Mouse (Mus musculus): Measurements from ENCODE around the gene Jak1.

Gene Jak1

DNA sequence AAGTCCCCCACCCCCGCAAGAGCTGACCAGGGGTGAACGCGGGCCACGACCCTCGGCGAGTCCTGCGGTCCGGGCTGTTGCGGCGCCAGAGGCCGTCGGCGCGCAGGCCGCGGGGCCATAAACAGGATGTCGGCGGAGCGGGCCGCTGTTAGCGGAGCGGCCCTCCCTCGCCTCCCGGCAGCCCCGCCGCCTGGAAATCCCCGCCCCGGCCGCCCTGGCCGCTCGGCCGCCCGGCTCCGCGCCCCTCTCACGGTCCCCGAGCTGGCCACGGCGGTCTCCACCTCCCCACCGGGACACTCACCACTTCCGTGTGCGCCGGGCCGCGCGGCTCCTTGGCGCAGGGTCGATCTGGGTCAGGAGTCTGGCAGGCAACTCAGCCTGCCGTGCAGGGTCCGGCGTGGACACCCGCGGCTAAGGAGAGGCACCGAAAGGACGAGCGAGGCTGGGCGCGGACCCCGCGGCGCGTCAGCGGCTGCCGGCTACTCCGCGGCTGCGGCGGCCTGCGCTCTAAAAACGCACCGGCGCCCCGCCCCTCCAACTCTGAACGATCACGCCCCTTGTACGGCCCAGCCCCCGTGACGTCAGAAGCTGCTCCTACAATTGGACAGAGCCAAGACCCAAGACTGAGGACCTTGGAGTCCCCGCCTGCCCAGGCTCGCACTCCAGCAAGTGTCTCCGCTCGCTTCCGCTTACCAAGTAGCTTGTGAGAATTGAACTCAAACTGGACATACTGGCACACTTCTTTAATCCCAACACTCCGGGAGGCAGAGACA is at the start of gene Jak1:
Gene Jak1, minus strand, starts transcription at position 542 of the 773 bp plus-strand sequence.
- in situ Hi-C loops (cut with MboI; ENCODE audit: low pct_unique_long_range_greater_than_20kb in 1 of 2, low sequenced_read_pairs in 2 of 2, unreplicated experiment in 1 of 2), result no loop called here

DNA sequence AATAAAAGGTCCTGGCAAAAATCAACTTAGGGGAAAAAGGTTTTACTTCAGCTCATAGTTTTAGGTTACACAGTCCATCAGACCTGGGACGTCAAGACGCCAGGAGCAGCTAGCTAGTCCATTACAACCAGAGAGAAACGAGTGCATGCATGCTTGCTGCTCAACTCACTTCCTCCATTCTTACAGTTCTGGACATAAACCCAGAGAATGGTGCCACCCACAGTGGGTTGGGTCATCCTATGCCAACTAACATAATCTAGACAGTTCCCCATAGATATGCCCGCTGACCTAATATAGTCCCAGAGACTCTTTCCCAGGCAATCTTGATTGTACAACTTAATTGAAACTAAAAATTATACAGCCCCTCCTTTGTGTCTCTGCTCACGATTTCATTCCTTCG is 47.0 kb upstream of the Jak1 start:
- in situ Hi-C loops (cut with MboI; ENCODE audit: low pct_unique_long_range_greater_than_20kb in 1 of 2, low sequenced_read_pairs in 2 of 2, unreplicated experiment in 1 of 2), result no loop called here

DNA sequence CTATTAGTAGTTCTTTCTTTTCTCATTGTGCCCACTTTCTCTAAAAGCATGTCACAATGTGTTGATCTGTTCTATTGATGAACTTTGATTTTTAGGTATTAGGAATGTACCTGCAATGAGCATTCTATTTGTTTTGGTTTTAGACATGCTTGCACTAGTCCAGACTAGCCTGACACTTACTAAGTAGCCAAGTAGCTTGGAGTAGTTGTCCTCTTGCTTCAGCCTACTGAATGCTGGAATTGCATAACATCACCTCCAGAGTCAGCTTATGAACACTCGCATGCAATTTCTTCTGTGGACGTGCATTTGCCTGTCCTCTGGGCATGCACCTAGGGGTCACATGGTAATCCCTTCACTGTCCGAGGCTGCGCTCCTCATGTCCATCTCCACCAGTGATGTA is 43.1 kb upstream of the Jak1 start:
- in situ Hi-C loops (cut with MboI; ENCODE audit: low pct_unique_long_range_greater_than_20kb in 1 of 2, low sequenced_read_pairs in 2 of 2, unreplicated experiment in 1 of 2), result no loop called here

DNA sequence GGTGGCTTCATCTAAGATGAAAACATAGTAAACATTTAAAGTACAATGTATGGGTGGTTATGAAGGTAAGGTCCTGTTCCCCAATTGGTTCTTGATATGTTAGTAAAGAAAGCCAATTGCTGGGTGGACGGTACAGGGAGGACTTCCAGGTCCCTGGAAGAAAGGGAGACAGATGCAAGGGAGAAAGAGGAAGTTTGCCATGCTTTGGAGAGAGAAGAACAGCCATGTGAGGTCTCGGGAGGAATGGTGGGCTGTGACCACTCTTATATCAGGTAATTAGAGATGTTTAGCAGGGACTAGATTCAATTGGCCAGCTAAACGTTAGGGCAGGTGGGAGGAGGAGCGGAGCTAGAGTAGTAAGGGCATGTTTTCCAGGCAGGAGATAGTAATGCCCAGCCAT is 42.2 kb upstream of the Jak1 start:
- in situ Hi-C loops (cut with MboI; ENCODE audit: low pct_unique_long_range_greater_than_20kb in 1 of 2, low sequenced_read_pairs in 2 of 2, unreplicated experiment in 1 of 2), result no loop called here

DNA sequence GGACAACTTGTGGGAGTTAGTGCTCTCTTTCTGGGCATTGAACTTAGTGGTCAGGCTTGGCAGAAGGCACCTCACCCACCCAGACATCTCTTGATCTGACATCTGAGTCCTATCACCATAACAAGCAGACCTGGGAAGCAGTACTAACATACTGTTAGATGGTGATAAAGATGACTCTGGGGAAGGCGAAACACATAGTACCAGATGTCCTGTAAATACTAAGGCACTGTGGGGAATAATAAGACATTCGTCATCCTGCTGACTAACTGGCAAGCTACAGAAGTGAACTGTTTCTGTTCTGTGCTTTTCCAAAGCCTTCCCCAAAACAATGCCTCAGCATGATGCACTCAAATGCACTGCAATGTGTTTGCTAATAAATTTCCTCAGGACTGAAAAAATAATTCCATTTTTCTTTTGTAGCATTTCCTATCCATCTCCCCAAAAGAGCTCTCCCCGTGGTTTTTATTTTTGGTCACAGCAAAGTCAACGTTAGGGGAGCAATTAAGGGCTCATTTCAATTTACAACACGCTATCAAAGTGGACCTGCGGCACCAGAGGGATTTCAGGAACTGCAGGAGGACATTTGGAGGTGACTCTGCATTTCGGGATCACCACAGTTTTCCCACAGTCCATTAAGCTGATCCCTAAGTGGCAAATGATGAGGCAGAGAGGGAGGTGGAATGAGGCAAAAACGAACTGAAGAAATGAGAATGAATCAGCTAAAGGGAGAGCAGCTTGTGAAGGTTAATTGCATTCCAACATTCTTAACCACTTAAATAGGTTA is 41.2 kb upstream of the Jak1 start:
- in situ Hi-C loops (cut with MboI; ENCODE audit: low pct_unique_long_range_greater_than_20kb in 1 of 2, low sequenced_read_pairs in 2 of 2, unreplicated experiment in 1 of 2), result no loop called here

DNA sequence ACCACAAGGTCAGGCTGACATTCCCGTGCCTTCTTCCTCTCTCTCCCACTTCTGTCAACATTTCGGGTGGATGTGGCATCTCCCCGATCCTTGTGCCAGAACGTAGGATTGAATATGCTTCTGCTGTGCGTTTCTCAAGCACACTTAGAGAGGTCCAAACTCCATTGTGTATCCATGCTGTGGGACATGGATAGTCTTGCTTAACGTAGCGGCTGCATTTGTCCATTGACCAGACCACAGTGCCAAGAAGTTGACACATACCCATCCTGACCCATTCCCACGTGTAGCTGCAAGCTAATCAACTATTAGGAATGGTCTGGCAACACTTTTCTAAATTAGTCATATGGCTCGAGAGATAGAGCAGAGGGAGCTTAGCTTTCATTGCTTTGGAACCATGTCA is 40.0 kb upstream of the Jak1 start:
- in situ Hi-C loops (cut with MboI; ENCODE audit: low pct_unique_long_range_greater_than_20kb in 1 of 2, low sequenced_read_pairs in 2 of 2, unreplicated experiment in 1 of 2), result no loop called here

DNA sequence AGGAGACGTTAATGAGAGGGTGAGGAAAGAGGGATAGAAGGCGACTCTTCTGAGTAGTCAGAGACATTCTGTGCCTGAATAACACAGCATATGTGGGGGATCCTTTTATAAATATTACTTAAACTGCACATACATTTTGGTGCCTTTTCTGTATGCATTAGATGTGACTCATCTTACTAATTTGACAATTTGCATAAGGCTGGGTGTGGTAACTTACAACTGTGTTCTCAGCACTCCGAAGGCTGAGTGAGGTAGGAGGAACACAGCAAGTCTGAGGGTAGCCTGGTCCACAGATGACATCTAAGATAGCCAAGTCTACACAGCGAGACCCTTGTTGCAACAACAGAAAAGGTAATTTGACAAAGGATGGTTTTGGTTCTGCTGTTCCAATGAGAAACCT is 39.0 kb upstream of the Jak1 start:
- in situ Hi-C loops (cut with MboI; ENCODE audit: low pct_unique_long_range_greater_than_20kb in 1 of 2, low sequenced_read_pairs in 2 of 2, unreplicated experiment in 1 of 2), result no loop called here

DNA sequence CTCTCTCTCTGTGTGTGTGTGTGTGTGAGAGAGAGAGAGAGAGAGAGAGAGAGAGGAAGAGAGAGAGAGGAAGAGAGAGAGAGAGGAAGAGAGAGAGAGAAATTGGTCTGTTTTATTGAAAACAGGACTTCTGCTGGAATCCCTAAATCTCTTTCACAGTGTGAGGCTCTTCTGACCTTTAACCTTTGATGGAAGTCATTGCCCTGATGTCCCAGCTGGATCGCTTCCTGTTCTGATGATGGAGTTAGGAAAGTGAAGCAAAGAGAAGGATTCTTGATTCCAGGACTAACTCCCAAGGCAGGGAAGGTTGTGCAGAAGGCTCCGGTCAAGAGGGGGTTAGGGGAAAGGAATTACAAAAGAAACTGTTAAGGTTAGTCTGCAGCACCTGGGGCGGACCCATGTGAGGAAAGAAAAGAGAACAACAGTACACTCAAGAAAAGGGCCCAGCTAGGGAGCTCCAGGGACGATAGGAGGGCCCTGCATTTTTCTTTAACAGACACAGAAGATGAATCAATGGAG is 35.4 kb upstream of the Jak1 start:
- in situ Hi-C loops (cut with MboI; ENCODE audit: low pct_unique_long_range_greater_than_20kb in 1 of 2, low sequenced_read_pairs in 2 of 2, unreplicated experiment in 1 of 2), result no loop called here

DNA sequence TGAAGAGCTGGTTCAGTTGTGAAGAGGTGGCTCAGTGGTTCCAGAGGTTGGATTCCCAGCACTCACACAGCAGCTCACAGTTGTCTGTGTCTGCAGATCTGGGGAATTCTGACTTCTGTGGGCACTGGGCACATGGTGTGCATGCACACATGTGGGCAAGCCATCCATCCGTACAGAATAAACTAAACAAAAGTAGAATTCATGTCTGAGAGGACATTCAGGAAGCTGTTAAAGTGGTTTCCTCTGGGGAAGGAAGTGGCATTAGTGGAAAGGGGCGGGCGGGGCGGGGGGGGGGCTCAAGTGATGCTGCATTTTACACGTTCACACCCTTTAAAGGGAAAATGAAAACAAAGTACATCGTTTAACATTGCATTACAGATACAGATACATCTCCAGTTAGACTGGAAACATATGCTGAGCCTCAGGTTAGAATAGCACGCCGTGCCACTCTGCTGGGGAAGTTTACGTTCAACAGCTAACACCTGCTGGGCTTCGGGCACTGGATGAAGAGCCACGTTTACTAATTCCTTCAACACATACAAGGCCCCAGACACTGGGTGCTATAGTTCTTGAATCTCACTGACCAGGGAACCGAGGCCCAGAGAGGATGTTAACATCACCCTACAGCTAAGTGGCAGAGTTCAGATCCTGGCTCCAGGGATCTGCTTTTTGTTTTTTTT is 33.4 kb upstream of the Jak1 start:
- in situ Hi-C loops (cut with MboI; ENCODE audit: low pct_unique_long_range_greater_than_20kb in 1 of 2, low sequenced_read_pairs in 2 of 2, unreplicated experiment in 1 of 2), result no loop called here

DNA sequence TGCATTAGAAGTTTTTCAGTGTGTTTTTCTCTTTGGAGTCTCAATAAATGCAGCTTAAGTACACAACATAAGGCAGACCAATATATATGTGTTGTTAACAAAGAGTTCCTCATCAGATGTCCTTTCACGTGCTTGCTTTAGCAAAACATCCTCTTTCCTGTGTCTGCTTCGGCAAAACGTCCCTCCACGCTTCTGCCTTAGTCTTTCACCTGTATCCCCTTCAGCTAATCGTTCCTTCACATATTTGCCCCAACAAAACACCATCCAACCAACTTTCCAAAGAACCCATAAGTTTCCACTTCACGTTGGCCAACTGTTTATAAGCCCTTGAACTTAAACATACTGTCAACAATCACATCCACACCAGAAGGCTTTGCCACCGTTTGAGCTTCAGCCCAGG is 31.8 kb upstream of the Jak1 start:
- in situ Hi-C loops (cut with MboI; ENCODE audit: low pct_unique_long_range_greater_than_20kb in 1 of 2, low sequenced_read_pairs in 2 of 2, unreplicated experiment in 1 of 2), result no loop called here

DNA sequence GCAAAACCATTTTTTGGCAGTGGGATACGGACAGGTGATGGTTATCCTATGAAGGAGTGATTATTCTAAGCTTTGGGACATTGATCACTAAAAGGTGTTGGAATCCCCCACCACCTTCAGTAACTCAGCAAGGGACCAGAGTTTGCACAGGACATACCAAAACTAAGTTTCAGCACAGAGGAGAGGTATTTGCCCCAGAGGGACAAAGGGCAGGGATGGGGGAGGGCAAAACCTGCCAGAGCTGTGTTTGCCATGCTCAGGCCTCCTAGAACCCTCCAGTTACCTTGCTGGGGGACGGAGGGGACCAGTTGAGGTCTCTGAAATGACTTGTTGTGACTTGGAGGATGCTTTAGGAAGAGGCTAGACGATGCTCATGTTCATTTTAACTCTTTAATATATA is 30.7 kb upstream of the Jak1 start:
- in situ Hi-C loops (cut with MboI; ENCODE audit: low pct_unique_long_range_greater_than_20kb in 1 of 2, low sequenced_read_pairs in 2 of 2, unreplicated experiment in 1 of 2), result no loop called here

DNA sequence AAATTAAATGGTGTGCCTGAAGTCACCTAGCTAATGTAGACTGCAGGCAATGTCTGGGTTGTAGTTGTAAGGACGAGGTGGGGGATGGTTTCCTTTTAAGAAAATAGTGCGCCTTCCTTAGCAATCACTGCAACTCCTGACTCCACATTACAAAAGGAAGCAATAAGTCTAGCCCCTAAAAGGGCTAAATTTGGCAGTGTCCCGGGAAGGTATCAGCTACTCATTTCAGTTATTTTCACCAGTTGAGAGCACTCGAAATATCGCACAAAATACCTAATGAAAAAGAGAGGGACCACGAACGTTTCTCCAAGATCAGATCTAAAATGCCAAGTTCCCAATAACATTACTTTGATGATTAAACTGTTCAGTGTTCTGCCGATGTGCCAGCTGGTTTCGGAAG is 28.6 kb upstream of the Jak1 start:
- in situ Hi-C loops (cut with MboI; ENCODE audit: low pct_unique_long_range_greater_than_20kb in 1 of 2, low sequenced_read_pairs in 2 of 2, unreplicated experiment in 1 of 2), result no loop called here

DNA sequence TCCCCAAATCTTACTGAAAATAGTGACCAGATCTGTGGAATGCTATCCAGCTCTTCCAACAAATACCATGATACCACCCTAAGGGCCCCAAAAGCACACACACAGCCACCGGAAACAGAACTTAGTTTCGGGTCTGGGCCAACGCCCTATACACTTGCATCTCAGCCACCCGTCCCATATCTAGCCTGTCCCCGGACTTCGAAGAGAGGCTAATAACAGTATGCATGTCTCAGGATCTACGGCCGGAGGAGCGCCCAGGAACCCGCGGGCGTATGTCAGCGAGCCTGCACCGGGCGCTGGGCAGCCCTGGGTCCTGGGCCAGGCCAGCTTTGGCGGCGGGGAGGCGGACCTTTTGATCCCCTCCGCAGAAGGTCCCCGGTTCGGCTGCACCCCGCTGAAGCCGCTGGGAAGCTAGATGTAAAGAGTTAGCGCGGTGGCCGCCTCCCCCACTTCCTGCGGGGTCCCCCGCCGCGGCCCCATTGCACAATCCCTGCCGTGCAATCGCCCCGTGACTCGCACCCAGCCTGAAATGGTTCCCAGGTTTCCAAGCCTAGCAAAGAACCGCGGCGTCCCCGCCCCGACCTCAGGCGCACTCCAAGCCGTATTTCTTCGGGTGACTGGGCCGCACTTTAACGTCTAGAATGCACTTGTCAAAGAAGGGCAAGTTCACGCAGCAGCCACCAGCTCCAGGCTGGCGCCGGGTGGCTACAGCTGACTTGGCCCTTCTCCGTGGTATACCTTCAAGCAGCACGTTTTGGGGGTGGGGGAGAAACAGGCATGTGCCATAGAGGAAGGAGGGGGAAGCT is 27.9 kb upstream of the Jak1 start:
- in situ Hi-C loops (cut with MboI; ENCODE audit: low pct_unique_long_range_greater_than_20kb in 1 of 2, low sequenced_read_pairs in 2 of 2, unreplicated experiment in 1 of 2), result no loop called here

DNA sequence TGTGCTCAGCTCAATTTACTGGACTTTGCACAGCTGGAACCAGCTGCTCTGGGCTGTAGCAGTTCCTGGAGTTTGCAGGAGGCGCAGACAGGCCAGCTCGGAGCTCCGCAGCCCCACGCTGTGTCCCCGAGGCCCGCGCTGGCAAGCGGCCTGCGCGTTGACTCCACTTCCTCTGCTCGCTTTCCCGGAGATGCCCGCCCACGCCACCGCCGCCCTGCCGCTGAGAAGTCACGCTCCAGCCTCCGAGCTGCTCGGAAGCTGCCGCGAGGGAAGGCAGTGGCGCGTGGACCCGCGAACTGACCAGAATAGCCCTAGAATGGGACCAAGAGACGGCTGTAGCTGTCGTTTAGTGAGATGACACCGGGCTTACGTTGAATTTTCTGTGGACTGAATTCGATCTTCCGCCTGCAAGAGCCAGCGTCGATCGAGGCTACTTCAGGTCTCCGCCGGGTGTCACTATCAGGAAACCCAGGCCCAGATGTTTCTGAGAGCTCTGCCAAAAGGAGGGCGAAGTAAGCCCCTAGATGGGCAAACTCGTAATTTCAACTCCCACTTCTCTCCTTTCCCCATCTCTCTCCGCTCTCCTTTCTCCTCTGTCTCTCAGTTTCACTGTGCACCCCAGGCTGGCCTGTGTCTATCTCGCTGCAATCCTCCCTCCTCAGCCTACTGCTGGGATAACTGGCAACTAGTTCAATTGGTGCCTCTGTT is 27.1 kb upstream of the Jak1 start:
- in situ Hi-C loops (cut with MboI; ENCODE audit: low pct_unique_long_range_greater_than_20kb in 1 of 2, low sequenced_read_pairs in 2 of 2, unreplicated experiment in 1 of 2), result no loop called here

DNA sequence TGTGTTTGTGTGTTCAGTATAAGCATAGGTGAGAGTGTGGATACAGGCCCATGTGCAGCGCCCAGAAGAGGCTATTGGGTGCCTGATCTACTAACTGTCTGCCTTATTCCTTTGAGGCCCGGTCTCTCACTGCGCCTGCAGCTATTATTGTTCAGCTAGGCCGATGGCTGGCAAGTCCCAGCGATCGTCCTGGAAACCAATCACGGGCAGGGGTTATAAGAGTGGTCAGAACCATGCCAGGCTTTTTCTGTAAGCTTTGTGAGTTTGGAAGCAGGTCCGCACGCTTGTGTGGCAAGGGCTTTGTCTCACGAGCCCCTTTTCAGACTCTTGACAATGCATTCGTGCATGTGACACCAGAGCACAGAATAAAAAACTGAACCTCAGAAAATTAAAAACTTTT is 23.2 kb upstream of the Jak1 start:
- in situ Hi-C loops (cut with MboI; ENCODE audit: low pct_unique_long_range_greater_than_20kb in 1 of 2, low sequenced_read_pairs in 2 of 2, unreplicated experiment in 1 of 2), result no loop called here

DNA sequence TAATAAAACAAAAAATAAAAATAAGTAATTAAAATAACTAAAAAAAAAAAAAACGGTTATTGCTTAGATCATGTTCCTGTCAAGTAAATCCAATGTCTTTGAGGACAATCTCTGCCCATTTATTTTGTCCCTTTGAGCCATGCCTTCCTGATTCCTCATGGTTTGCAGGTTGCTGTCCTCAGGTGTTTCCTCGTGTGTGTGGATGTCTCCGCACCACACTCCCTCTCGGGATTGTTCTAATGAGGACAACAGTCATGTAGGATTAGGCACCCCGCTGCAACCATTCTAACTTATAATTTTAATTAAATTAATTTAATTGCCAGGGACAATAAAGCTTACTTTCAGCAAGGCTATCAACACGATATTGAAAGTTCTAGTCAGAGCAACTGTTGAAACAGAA is 21.5 kb upstream of the Jak1 start:
- in situ Hi-C loops (cut with MboI; ENCODE audit: low pct_unique_long_range_greater_than_20kb in 1 of 2, low sequenced_read_pairs in 2 of 2, unreplicated experiment in 1 of 2), result no loop called here

DNA sequence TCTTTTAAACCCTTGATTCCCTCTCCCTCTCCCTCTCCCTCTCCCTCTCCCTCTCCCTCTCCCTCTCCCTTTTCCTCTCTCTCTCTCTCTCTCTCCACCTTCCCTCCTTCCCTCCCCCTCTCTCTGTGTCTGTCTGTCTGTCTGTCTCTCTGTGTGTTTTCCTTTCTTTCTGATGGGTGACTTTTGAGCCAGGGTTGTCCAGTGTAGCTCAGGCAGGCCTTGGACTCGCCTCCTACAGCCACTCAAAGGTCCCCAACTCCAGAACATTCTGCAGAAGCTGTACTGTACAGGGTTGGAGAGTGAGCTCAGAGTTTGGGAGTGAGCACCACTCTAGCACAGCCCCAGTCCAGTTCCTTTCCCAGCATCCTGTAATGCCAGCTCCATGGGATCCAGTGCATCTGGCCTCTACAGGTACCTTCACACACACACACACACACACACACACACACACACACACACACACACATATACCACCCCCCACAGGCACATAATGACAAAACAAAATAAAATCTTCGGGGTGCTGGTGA is 20.9 kb upstream of the Jak1 start:
- in situ Hi-C loops (cut with MboI; ENCODE audit: low pct_unique_long_range_greater_than_20kb in 1 of 2, low sequenced_read_pairs in 2 of 2, unreplicated experiment in 1 of 2), result no loop called here

DNA sequence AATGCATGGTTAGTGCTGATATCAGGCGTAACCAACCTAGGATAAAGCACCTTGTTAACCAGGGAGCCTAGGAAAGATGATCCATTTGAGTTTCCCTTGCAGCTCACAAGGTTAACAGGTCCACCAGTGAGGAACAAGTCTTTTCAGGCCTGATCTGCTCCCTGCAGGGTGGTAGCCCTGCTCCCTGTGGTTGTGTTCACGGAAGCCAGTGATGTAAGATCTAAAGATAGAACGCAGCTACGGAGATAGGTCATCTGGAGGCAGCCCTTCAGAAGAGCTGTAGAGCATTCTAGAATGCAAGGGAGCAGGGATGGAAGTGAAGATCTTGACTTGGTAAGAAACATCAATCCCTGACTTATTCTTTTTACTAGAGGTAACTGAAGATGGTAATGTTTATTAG is 18.9 kb upstream of the Jak1 start:
- in situ Hi-C loops (cut with MboI; ENCODE audit: low pct_unique_long_range_greater_than_20kb in 1 of 2, low sequenced_read_pairs in 2 of 2, unreplicated experiment in 1 of 2), result no loop called here

Data from mouse embryonic stem cell (cell line).